Mouse (Mus musculus) spleen, adult 2 months (tissue): Measurements from ENCODE around the gene Cnot11. TPM values are rescaled to one million over a fixed set of nuclear protein-coding genes. Genes with fewer than 3 reads are reported as not detected.
A peak's percentile ranks its signal among the peaks of the same experiment; 100 is the strongest.

Experiments
- DNase-seq, 2 experiments: peaks; one replicate each; pipeline versions ENCODE4 v3.0.0 to v3.0.0-alpha.2; 2012 to 2021; ENCODE audit warnings: low spot score in 2 of 2, low read depth in 1 of 2
- H3K27ac ChIP-seq: fragments of 200-500 bp; 2 replicates; pipeline ENCODE4 v1.5.1; 2012; ENCODE audit warnings: low read length, inconsistent platforms; ENCODE audit not compliant: insufficient read depth
- H3K27me3 ChIP-seq: fragments of 200-500 bp; 2 replicates; pipeline ENCODE4 v1.6.1; 2012; ENCODE audit warnings: mild to moderate bottlenecking, moderate library complexity, low read length, inconsistent platforms; ENCODE audit not compliant: control insufficient read depth, insufficient read depth
- H3K36me3 ChIP-seq: fragments of 200-500 bp; 2 replicates; pipeline ENCODE4 v1.6.1; 2012; ENCODE audit warnings: mild to moderate bottlenecking, low read length, inconsistent platforms; ENCODE audit not compliant: control insufficient read depth, insufficient read depth
- H3K4me1 ChIP-seq: fragments of 200-500 bp; 2 replicates; pipeline ENCODE4 v1.6.1; 2011; ENCODE audit warnings: inconsistent platforms; ENCODE audit not compliant: control insufficient read depth, insufficient read depth, insufficient read length
- H3K4me3 ChIP-seq: fragments of 200-500 bp; 2 replicates; pipeline ENCODE4 v1.5.1; 2011; ENCODE audit warnings: mild to moderate bottlenecking, inconsistent platforms; ENCODE audit not compliant: insufficient read depth, insufficient read length; ENCODE audit errors: extremely low read depth
- CTCF ChIP-seq: fragments of 200-500 bp; IDR thresholded peaks from 2 replicates; pipeline ENCODE4 v1.5.1; 2011; ENCODE audit warnings: mild to moderate bottlenecking, inconsistent platforms; ENCODE audit not compliant: insufficient read depth, insufficient read length, insufficient replicate concordance; ENCODE audit errors: extremely low read depth
- POLR2A ChIP-seq: fragments of 200-500 bp; IDR thresholded peaks from 2 replicates; pipeline ENCODE4 v1.6.1; 2011; ENCODE audit warnings: low read depth, low read length, inconsistent platforms
- WGBS: fragments of 180-500 bp; shearing (Covaris S2); methylation state at CpG from one replicate; pipeline ENCODE4 v1.1.7; 2018; 5-methylcytosine and 5-hydroxymethylcytosine counted together
- polyA plus RNA-seq: library from polyadenylated mRNA; depleted of rRNA; stranded (reverse); fragments of >200 nt; gene quantifications from 2 replicates; pipeline ENCODE4 v1.2.3, GENCODE M21; 2012; rRNA removed

Gene Cnot11
- polyA plus RNA-seq: 11.2 and 17.9 TPM in 2 replicates

GRCm38 (mm10) chr1:39534831-39535230, at the start of gene Cnot11:
Cnot11 (plus strand) TSS chr1:39534992.
- H3K27ac ChIP-seq: peak within 1 kb of the TSS; percentile 82
- no peak for DNase-seq
- 63% methylated on average over 13 of the region's 13 CpGs for WGBS
- peak within 1 kb of the TSS; percentile 84 for H3K4me3 ChIP-seq
- H3K4me1 ChIP-seq: peaks cover 5% of the 10 kb centered on the region; the same call in 1 of the 2 replicates
- no peaks in the 10 kb centered on the region for H3K27me3 ChIP-seq
- TF ChIP-seq POLR2A (no peak), CTCF (no peak)
- peaks cover 11% of the 10 kb centered on the region for H3K36me3 ChIP-seq

- Histone ChIP-seq H3K27ac (no peak overlapping the region), H3K27me3 (no peaks in the 10 kb centered on the region), H3K4me1 (no peaks in the 10 kb centered on the region), H3K4me3 (no peak overlapping the region), H3K36me3 (no peaks in the 10 kb centered on the region)
- TF ChIP-seq CTCF: no peak
- no peak for TF ChIP-seq POLR2A
- no peak for DNase-seq
- WGBS: 31% methylated on average over 3 of the region's 3 CpGs
These were observed 47.4 kb upstream of the Cnot11 start for GRCm38 (mm10) chr1:39487370-39487769.

- Histone ChIP-seq H3K27ac (no peak overlapping the region), H3K4me3 (no peak overlapping the region), H3K4me1 (no peaks in the 10 kb centered on the region), H3K36me3 (no peaks in the 10 kb centered on the region), H3K27me3 (no peaks in the 10 kb centered on the region)
- TF ChIP-seq POLR2A: no peak
- no peak for TF ChIP-seq CTCF
- 30% methylated on average over 5 of the region's 5 CpGs for WGBS
- DNase-seq: no peak
These were observed 41.6 kb upstream of the Cnot11 start for GRCm38 (mm10) chr1:39493165-39493564.

- Histone ChIP-seq H3K4me1 (no peaks in the 10 kb centered on the region), H3K27me3 (no peaks in the 10 kb centered on the region), H3K27ac (no peak overlapping the region), H3K36me3 (no peaks in the 10 kb centered on the region), H3K4me3 (no peak overlapping the region)
- TF ChIP-seq POLR2A (no peak), CTCF (no peak)
- 12% methylated on average over 3 of the region's 3 CpGs for WGBS
- DNase-seq: no peak
These were observed 41.1 kb upstream of the Cnot11 start for GRCm38 (mm10) chr1:39493664-39494063.

- no peak for TF ChIP-seq CTCF
- TF ChIP-seq POLR2A: no peak
- Histone ChIP-seq H3K27ac (no peak overlapping the region), H3K4me1 (no peaks in the 10 kb centered on the region), H3K27me3 (no peaks in the 10 kb centered on the region), H3K4me3 (no peak overlapping the region), H3K36me3 (no peaks in the 10 kb centered on the region)
- no peak for DNase-seq
- 97% methylated on average over 4 of the region's 4 CpGs for WGBS
These were observed 37.8 kb upstream of the Cnot11 start for GRCm38 (mm10) chr1:39496995-39497394.

GRCm38 (mm10) chr1:39497748-39498147, 37.0 kb upstream of the Cnot11 start:
- H3K27ac ChIP-seq: no peak overlapping the region
- no peak for DNase-seq
- H3K27me3 ChIP-seq: no peaks in the 10 kb centered on the region
- WGBS: 94% methylated on average over 11 of the region's 11 CpGs
- H3K4me1 ChIP-seq: peaks cover 6% of the 10 kb centered on the region; the same call in 1 of the 2 replicates
- no peak for TF ChIP-seq POLR2A
- no peak for TF ChIP-seq CTCF
- no peak overlapping the region for H3K4me3 ChIP-seq
- no peaks in the 10 kb centered on the region for H3K36me3 ChIP-seq

GRCm38 (mm10) chr1:39499485-39499941, 35.3 kb upstream of the Cnot11 start:
- DNase-seq: no peak
- TF ChIP-seq CTCF (no peak), POLR2A (no peak)
- 86% methylated on average over 2 of the region's 2 CpGs for WGBS
- Histone ChIP-seq H3K36me3 (no peaks in the 10 kb centered on the region), H3K4me1 (peaks cover 10% of the 10 kb centered on the region; the same call in 1 of the 2 replicates), H3K4me3 (no peak overlapping the region), H3K27ac (no peak overlapping the region), H3K27me3 (no peaks in the 10 kb centered on the region)
